Mouse (Mus musculus) ovary, postnatal 14 days (tissue): Measurements from ENCODE around the gene Krt2.
A peak's percentile ranks its signal among the peaks of the same experiment; 100 is the strongest.

Experiments
- DNase-seq: peaks from one replicate; pipeline ENCODE4 v3.0.0; 2022; ENCODE audit warnings: low spot score

Krt2 gene

DNA sequence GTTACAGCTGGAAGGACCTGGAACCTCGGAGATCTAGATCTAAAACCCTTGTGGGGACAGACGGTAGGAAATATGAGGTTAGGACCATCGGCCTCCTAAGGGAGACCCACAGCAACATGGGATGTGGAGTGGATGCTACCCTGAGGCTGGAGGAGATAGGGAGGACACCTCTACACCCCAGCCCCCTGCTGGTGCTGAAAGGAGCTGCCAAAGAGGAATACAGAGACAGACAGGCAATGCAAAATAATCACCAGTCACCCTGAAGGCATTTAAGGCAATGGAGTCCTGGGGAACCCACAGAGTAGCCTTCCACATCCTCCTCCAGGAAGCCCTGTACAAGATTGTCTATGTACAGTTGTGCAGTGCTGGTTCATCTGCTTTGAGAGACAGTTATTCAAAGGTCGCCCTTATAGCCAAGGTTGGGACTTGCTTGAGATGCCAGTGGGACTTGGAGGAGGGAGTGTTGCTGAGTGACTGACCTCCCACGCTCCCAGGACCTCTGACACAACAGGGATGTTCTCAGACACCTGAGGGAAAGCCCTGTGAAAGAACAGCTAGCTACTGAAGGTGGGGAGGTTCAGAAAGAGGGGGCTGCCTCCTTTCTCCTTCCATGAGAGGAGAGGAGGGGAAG, 45.8 kb downstream of the Krt2 start:
- peak; percentile 20 for DNase-seq

DNA sequence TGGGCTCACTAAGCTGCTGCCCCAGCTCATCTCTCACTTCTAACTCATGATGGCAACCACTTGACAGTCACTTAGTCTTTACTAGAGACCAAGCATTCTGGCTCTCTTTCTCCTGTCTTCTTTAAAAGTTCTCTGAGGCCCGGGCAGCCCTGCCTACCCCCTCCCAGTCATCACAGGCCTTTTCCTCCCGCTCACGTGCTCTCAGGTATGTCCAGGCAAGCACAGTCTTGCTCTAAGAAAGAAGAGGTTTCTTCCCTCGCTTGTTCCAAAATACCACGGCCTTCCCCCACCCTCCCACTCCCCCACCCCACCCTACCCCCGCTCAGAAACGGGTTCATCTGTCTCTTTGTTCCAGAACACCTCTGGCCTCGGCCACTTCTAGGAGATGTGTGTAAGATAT, 47.7 kb downstream of the Krt2 start:
- DNase-seq = no peak
